In genomic region chr8:46234736-46235135, GRCm38 (mm10) we compare ENCODE assay signal across 18 mouse cellular contexts. TPM values are rescaled to one million over a fixed set of nuclear protein-coding genes. Genes with fewer than 3 reads are reported as not detected.
"Had no signal": no experiment of that assay in that cellular context is flagged by ENCODE, and none has a peak within 500 bp of the region (broad histone marks: within the 10 kb centered on the region; RNA-seq: fewer than 3 reads in every experiment).

No protein-coding gene starts in this region.

- DNase-seq: retina, postnatal 1 day; right cerebral cortex, adult 18-20 months; right cerebral cortex, postnatal 14 days; right cerebral cortex, postnatal 25 days; right cerebral cortex, postnatal 4 days; spleen, adult 18-20 months; thymus, adult 18-20 months; thymus, adult 2 months; thymus, postnatal 14 days; thymus, postnatal 25 days; thymus, postnatal 36 days; thymus, postnatal 4 days had no signal

- H3K27ac ChIP-seq: neural tube, embryonic 12.5 days; neural tube, embryonic 13.5 days; neural tube, embryonic 15.5 days; stomach, embryonic 15.5 days; stomach, postnatal 0 days had no signal

- H3K4me3 ChIP-seq: neural tube, embryonic 12.5 days; neural tube, embryonic 13.5 days; neural tube, embryonic 15.5 days; stomach, embryonic 15.5 days had no signal

RNA-seq across cellular contexts. Expression of gene Helt, which starts 59.7 kb away (rescaled TPM):
- total RNA-seq: neutrophil, adult 5-6 weeks had no signal
